Mouse (Mus musculus) liver, embryonic 14.5 days (tissue): ENCODE results near the gene Fbxl17. TPM values are rescaled to one million over a fixed set of nuclear protein-coding genes. Genes with fewer than 3 reads are reported as not detected.

Experiments
- ATAC-seq: fragments of 200-750 bp; cut with Nextera tagmentation; 2 replicates; pipeline ENCODE4 v1.8.0; 2017; ENCODE audit warnings: moderate number of reproducible peaks, mild to moderate bottlenecking, moderate library complexity; ENCODE audit not compliant: insufficient read depth
- DNase-seq, 3 experiments: peaks; one replicate each; pipeline ENCODE4 v3.0.0-alpha.2; 2012 to 2013; ENCODE audit warnings: low read depth in 3 of 3, low spot score in 3 of 3
- H3K27ac ChIP-seq: fragments of 300-500 bp; sonication (generic); 2 replicates; pipeline ENCODE4 v1.5.1; 2014; ENCODE audit warnings: moderate library complexity, mild to moderate bottlenecking, control low read depth, inconsistent platforms
- H3K27me3 ChIP-seq: fragments of 300-500 bp; sonication (generic); 2 replicates; pipeline ENCODE4 v1.6.1; 2014; ENCODE audit warnings: mild to moderate bottlenecking, low read length, moderate library complexity; ENCODE audit not compliant: control insufficient read depth, insufficient read depth
- H3K36me3 ChIP-seq: fragments of 300-500 bp; sonication (generic); replicated peaks from 2 replicates; pipeline ENCODE4 v1.6.1; 2014; ENCODE audit warnings: low read depth; ENCODE audit not compliant: control insufficient read depth, insufficient read depth
- H3K4me1 ChIP-seq, 2 experiments: fragments of 200-500 bp in 1 of 2; fragments of 300-500 bp in 1 of 2; sonication (generic) in 1 of 2; replicated peaks; 2 replicates each; pipeline ENCODE4 v1.6.1; 2012 to 2014; ENCODE audit warnings: antibody characterized with exemption in 1 of 2, inconsistent platforms in 1 of 2, low read length in 1 of 2; ENCODE audit not compliant: control insufficient read depth in 2 of 2, insufficient read depth in 2 of 2
- H3K4me2 ChIP-seq: fragments of 300-500 bp; sonication (generic); 2 replicates; pipeline ENCODE4 v1.6.1; 2014; ENCODE audit warnings: low read depth, mild to moderate bottlenecking, control low read depth, moderate library complexity
- H3K4me3 ChIP-seq, 2 experiments: fragments of 200-500 bp in 1 of 2; fragments of 300-500 bp in 1 of 2; sonication (generic) in 1 of 2; 2 replicates each; pipeline ENCODE4 v1.5.1; 2012 to 2014; ENCODE audit warnings: low read depth in 2 of 2, low read length in 2 of 2, mild to moderate bottlenecking in 2 of 2, control low read depth in 1 of 2, inconsistent platforms in 1 of 2, moderate library complexity in 1 of 2; ENCODE audit not compliant: insufficient read depth in 1 of 2
- H3K9ac ChIP-seq: fragments of 300-500 bp; sonication (generic); replicated peaks from 2 replicates; pipeline ENCODE4 v1.6.1; 2014; ENCODE audit warnings: mild to moderate bottlenecking, control low read depth, moderate library complexity
- H3K9me3 ChIP-seq: fragments of 300-500 bp; sonication (generic); 2 replicates; pipeline ENCODE4 v1.6.1; 2016; ENCODE audit warnings: low read length, mixed read lengths; ENCODE audit not compliant: control insufficient read depth
- CTCF ChIP-seq: IDR thresholded peaks from 2 replicates; pipeline ENCODE4 v1.5.1; 2016; ENCODE audit warnings: antibody characterized with exemption, low read depth, control low read depth
- EP300 ChIP-seq: IDR thresholded peaks from 2 replicates; pipeline ENCODE4 v1.6.1; 2016; ENCODE audit warnings: antibody characterized with exemption, low read depth
- WGBS: fragments of 180-500 bp; shearing (Covaris S2); extraction: QIAGEN DNeasy Blood & Tissue Kit; methylation state at CpG from one replicate; pipeline ENCODE4 v1.1.7; 2014; ENCODE audit not compliant: insufficient replicate concordance; 5-methylcytosine and 5-hydroxymethylcytosine counted together
- polyA plus RNA-seq, 2 experiments: library from polyadenylated mRNA; depleted of rRNA in 1 of 2; stranded (reverse) in 1 of 2; unstranded in 1 of 2; fragments of >200 nt; fragmentation: Nextera tagmentation in 1 of 2; extraction: Ambion mirVana in 1 of 2; gene quantifications; 2 replicates each; pipeline versions ENCODE4 v1.2.1 to v1.2.3; 2012 to 2014

The Fbxl17 gene
- polyA plus RNA-seq, 2 experiments: 1.9 TPM

GRCm38 (mm10) chr17:63198703-63199102 is 301.1 kb downstream of the Fbxl17 start:
- Histone ChIP-seq H3K4me2 (no peak overlapping the region), H3K4me1 (peaks cover 4 to 7% of the 10 kb centered on the region in 2 experiments), H3K27ac (no peak overlapping the region), H3K27me3 (no peaks in the 10 kb centered on the region), H3K9me3 (no peaks in the 10 kb centered on the region), H3K4me3 (no peak overlapping the region), H3K9ac (no peak overlapping the region), H3K36me3 (no peaks in the 10 kb centered on the region)
- no peak for TF ChIP-seq EP300
- TF ChIP-seq CTCF: no peak
- DNase-seq: no peak
- no peak for ATAC-seq
- WGBS: 64% methylated on average over 1 of the region's 1 CpGs

GRCm38 (mm10) chr17:63195496-63195895 is 304.3 kb downstream of the Fbxl17 start:
- WGBS: 77% methylated on average over 2 of the region's 2 CpGs
- H3K9ac ChIP-seq: no peak overlapping the region
- no peak overlapping the region for H3K4me3 ChIP-seq
- no peak for TF ChIP-seq EP300
- no peak for TF ChIP-seq CTCF
- peaks cover 10 to 14% of the 10 kb centered on the region in 2 experiments for H3K4me1 ChIP-seq
- DNase-seq (no peak), ATAC-seq (no peak)
- no peaks in the 10 kb centered on the region for H3K9me3 ChIP-seq
- no peak overlapping the region for H3K4me2 ChIP-seq
- no peaks in the 10 kb centered on the region for H3K27me3 ChIP-seq
- H3K27ac ChIP-seq: no peak overlapping the region
- no peaks in the 10 kb centered on the region for H3K36me3 ChIP-seq

- Histone ChIP-seq H3K4me3 (peak overlapping the region; percentile 21 to 29; a peak in 1 of 4 replicates), H3K9me3 (no peaks in the 10 kb centered on the region), H3K4me1 (peaks cover 12 to 17% of the 10 kb centered on the region in 2 experiments), H3K27ac (peak overlapping the region; percentile 68), H3K36me3 (no peaks in the 10 kb centered on the region), H3K9ac (peak overlapping the region; percentile 53), H3K4me2 (peak overlapping the region; percentile 66), H3K27me3 (no peaks in the 10 kb centered on the region)
- WGBS: 8% methylated on average over 7 of the region's 7 CpGs
- no peak; the same call in 1 of the 2 replicates for TF ChIP-seq EP300
- ATAC-seq (peak; percentile 81), DNase-seq (peak; percentile 26 to 37 (median 31))
Measured at GRCm38 (mm10) chr17:63193196-63193595, 306.6 kb downstream of the Fbxl17 start.

GRCm38 (mm10) chr17:63191345-63191744 is 308.5 kb downstream of the Fbxl17 start:
- no peak for DNase-seq
- Histone ChIP-seq H3K4me3 (no peak overlapping the region), H3K27me3 (no peaks in the 10 kb centered on the region), H3K9ac (no peak overlapping the region), H3K4me2 (no peak overlapping the region), H3K36me3 (no peaks in the 10 kb centered on the region), H3K27ac (no peak overlapping the region), H3K9me3 (no peaks in the 10 kb centered on the region), H3K4me1 (peaks cover 12 to 20% of the 10 kb centered on the region in 2 experiments)
- ATAC-seq: no peak
- TF ChIP-seq CTCF: no peak
- no peak for TF ChIP-seq EP300
- 68% methylated on average over 8 of the region's 8 CpGs for WGBS

GRCm38 (mm10) chr17:63189274-63189673 is 310.5 kb downstream of the Fbxl17 start:
- Histone ChIP-seq H3K4me3 (no peak overlapping the region), H3K27me3 (no peaks in the 10 kb centered on the region), H3K4me1 (peaks cover 12 to 17% of the 10 kb centered on the region in 2 experiments), H3K9me3 (no peaks in the 10 kb centered on the region), H3K9ac (no peak overlapping the region; the same call in 1 of the 2 replicates), H3K36me3 (no peaks in the 10 kb centered on the region), H3K27ac (no peak overlapping the region), H3K4me2 (no peak overlapping the region)
- no peak for DNase-seq
- 25% methylated on average over 8 of the region's 8 CpGs for WGBS
- ATAC-seq: no peak; the same call in 1 of the 2 replicates
- TF ChIP-seq EP300: no peak
- TF ChIP-seq CTCF: no peak
